Mouse (Mus musculus) brain, embryonic 18.5 days (tissue): Measurements from ENCODE around the gene Azin2.
A peak's percentile ranks its signal among the peaks of the same experiment; 100 is the strongest.

Experiments
- DNase-seq: peaks from one replicate; pipeline ENCODE4 v3.0.0-alpha.2; 2012; ENCODE audit warnings: low read depth, low spot score

The Azin2 gene

DNA sequence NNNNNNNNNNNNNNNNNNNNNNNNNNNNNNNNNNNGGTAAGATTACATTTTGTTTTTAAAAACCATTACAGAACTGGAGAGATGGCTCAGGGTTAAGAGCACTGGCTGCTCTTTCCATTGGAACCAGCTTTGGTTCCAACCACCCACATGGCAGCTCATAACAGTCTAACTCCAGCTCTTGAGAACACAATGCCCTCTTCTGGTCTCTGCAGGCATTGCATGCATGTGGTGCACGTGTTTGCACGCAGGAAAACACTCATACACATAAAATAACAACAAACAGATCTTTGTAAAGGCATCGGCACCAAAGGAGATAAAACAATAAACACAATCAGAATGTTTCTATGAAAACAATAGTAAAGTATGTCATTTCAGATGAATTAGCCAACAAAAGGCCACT, 19.9 kb downstream of the Azin2 start:
- no peak for DNase-seq

DNA sequence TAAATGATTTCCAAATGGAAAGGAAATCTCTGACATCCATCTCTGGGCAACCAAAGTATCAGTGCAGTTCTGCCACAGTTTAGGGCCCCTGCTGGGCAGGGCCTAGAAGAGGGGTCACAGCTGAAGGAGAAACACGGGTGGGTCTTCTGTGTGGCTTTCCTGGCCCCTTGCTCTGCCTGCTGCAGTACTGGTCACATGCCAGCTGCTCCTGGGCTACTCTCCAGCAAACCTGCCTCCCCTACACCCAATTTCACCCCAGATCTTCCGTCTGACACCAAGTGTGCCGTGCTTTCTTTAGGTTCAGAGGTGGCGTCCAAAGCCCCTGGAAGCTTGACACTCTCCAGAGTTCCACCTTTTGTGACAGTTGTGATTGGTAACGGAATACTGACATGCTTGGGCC, 26.6 kb downstream of the Azin2 start:
- DNase-seq: no peak

DNA sequence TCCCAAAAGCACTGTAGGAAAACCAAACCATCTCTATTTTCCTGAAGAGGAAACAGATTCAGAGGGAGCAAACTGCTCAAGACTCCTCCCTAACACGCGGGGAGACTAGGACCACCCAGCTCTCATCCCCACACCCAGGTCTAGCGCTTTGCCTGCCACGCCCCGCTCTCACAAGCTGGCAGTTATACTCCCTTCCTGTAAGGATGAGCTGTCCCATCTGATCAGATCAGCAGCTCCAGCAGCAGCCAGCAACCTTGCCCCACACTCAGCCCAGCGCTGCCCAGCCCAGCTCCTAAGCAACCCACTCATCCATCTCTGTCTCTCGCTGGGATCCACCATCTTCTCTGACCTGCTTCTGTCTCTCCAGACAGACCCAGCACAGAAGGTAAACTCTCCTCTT, 29.5 kb downstream of the Azin2 start:
- no peak for DNase-seq

GRCm38 (mm10) chr4:128924841-128925606, 37.2 kb downstream of the Azin2 start:
- peak; percentile 75 for DNase-seq

GRCm38 (mm10) chr4:128923603-128924002, 38.6 kb downstream of the Azin2 start:
- DNase-seq: no peak

DNA sequence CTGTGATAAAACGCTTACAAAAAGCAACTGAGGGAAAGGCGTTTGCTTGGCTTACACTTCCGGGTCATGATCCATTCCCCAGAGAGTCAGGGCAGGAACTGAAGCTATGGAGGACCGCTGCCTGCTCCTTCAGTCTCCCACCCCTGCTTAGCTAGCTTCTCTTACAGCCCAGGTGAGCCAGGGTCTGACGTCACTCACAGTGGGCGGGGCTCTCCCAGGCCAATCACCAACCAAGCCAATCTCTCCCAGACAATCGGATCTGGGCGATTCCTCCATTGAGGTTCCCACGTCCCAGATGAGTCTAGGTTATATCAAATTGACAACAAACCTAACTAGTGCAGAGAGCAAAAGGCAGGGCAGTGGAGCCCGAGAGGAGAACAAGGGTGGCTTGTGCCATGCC, 43.1 kb downstream of the Azin2 start:
- no peak for DNase-seq

- DNase-seq: no peak
These were observed 44.1 kb downstream of the Azin2 start for GRCm38 (mm10) chr4:128918187-128918586.

GRCm38 (mm10) chr4:128917756-128918155, 44.5 kb downstream of the Azin2 start:
- DNase-seq: peak; percentile 18

DNA sequence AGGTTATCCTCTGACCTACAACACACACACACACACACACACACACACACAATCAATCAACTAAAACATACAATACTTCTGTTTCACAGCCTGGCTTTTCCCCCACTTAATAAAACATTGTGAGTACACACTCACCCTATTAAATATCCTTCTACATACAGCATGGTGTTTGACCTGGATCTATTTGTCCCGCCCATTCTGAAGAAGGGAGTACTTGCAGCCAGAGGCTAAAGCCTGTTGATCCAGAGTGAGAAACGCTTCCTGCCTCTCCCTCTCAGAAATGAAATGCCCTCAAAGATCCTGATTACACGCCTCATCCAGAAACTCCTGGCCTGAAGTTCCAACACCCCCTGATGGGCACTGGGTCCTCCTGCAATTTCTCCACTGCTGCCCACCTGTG, 45.1 kb downstream of the Azin2 start:
- no peak for DNase-seq

- no peak for DNase-seq
These were observed 48.4 kb downstream of the Azin2 start for GRCm38 (mm10) chr4:128913794-128914193.

GRCm38 (mm10) chr4:128912085-128912484, 50.2 kb downstream of the Azin2 start:
- no peak for DNase-seq

GRCm38 (mm10) chr4:128910276-128911063, 51.8 kb downstream of the Azin2 start:
- DNase-seq: no peak

DNA sequence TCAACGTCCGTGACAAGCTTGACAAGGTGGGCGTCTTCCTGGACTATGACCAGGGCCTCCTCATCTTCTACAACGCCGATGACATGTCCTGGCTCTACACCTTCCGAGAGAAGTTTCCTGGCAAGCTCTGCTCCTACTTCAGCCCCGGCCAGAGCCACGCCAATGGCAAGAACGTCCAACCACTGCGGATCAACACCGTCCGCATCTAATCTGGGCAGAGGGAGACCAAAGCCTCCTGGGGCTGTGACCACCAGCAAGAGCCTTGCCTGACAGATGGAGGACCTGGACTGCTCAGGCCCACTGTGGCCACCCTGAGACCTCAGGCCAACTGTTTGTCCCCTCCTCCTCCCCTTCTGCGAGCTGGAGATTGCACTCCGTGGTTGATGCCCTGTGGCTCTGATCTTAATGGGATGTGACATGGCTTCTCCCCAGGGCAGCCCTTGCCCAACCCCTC, 52.8 kb downstream of the Azin2 start:
- no peak for DNase-seq

DNA sequence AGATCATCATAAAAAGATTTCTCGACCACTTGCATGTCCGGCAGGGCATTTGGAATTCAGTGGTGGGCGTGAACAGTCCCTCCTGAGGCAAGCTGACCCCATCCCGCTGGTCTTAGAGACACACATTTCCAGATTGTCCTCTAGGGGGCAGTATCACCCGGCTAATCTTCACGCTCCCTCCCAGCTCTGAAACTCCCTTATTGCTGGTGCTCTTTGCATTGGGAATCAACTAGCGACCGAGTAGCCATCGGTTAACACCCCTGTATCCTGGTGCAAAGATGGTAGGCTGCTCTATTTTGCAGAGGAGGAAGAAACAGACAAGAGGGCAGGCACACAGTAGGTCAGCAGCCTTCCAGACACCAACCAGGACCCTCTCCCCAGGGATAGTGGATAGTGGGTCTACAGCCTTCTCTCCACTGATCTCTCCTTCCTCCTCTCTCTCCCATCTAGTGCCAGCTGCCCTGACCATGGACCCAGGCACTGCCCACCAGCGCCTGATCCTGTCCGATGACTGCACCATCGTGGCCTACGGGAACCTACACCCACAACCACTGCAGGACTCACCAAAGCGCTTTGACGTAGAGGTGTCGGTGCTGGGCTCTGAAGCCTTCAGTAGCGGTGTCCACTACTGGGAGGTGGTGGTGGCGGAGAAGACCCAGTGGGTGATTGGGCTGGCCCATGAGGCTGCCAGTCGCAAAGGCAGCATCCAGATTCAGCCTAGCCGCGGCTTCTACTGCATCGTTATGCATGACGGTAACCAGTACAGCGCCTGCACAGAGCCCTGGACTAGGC, 53.5 kb downstream of the Azin2 start:
- DNase-seq: no peak

- no peak for DNase-seq
These were observed 54.8 kb downstream of the Azin2 start for GRCm38 (mm10) chr4:128907238-128907968.

DNA sequence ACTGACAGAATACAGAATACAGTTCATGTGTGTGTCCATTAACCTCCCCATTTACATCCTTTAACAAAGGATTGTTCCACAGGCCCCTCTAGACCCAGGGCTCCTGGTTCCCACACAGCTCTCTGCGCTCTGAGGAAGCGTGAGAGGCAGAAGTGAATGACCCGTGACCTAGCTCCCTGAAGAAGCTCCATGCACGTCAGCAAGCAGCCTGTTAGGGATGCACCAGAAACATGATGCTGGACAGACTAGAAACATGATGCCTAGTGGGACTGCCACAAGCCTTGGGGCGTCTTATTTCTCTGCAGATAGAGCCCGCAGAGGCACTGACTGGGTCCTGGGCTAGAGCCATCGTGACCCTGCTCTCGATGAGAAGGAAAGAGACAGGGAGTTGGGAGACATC, 55.5 kb downstream of the Azin2 start:
- DNase-seq: no peak

DNA sequence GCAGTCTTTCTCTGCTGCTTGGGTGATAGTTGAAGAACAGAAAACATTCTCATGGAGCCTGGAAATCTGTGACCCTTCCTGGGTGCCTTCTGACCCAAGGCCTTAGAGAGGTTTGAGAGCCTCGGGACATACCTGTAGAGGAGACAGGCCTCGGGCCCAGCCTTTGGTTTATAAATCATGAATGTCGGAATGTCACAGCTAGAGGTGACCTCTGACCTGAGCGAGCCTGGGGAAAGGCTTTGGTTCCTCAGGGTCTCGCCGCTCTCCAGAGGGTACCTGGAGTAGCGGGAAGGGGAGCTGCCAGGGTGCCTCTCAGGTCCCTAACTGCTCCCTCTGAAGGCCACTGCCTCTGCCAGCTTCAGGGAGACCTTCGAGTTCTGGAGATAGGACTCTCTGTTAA, 57.0 kb downstream of the Azin2 start:
- DNase-seq: no peak

GRCm38 (mm10) chr4:128904035-128904800, 58.0 kb downstream of the Azin2 start:
- no peak for DNase-seq

DNA sequence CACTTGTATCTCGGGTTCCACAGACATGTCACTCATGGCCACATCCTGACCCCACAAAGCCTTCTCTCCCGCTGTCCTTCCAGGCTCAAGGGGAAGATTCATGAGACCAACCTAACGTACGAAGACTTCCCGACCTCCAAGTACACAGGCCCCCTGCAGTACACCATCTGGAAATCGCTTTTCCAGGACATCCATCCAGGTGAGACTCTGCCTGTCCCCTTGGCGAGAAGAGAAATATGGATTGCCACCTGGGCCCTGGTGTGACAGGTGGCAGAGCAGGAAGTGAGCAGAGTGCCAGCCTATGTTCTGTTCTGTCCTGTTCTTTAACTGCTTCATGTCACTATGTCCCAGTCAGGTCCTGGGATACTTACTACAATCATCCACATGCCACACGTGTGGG, 59.9 kb downstream of the Azin2 start:
- no peak for DNase-seq

- DNase-seq: no peak
These were observed 61.8 kb downstream of the Azin2 start for GRCm38 (mm10) chr4:128900484-128900883.

DNA sequence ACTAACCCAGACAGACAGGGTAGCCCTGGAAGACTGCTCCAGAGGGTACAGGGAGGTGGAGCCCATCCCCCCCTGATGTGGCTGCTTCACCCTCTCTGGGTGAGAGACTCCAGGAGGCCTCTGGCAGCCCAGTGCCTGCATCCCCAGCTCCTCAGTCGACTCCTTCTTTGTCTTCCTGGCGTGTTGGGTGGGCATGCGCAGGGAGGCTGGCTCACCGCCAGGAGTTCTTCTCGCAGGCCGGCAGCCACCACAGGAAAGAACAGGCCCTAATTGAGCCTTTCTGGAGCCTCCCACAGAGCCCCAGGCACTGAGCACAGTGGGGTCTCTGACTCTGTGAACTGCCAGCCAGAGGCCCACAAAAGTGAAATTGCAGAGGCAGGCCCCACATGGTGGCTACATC, 62.9 kb downstream of the Azin2 start:
- peak; percentile 79 for DNase-seq
